ENCODE assay signal across 9 mouse cellular contexts in genomic region chr4:151604481-151604880, GRCm38 (mm10).
DNase-seq lines count a peak whose midpoint lies in the region; ATAC-seq lines count a peak whose summit lies in the region.
"Had no signal": no experiment of that assay in that cellular context is flagged by ENCODE, and none has a peak within 500 bp of the region (broad histone marks: within the 10 kb centered on the region; RNA-seq: fewer than 3 reads in every experiment).

No protein-coding gene starts in this region.

- H3K4me1 ChIP-seq in neural tube, embryonic 15.5 days, result peaks cover 31% of the 10 kb centered on the region
- no peaks in the 10 kb centered on the region for H3K4me1 ChIP-seq in embryonic facial prominence, embryonic 15.5 days
- no peaks in the 10 kb centered on the region for H3K4me1 ChIP-seq in heart, embryonic 16.5 days (ENCODE audit: control insufficient read depth, insufficient read depth, low read length)

- WGBS in neural tube, embryonic 15.5 days, result 16% methylated on average over 16 of the region's 16 CpGs
- WGBS in embryonic facial prominence, embryonic 15.5 days, result 6% methylated on average over 16 of the region's 16 CpGs
- WGBS in heart, embryonic 16.5 days, result 10% methylated on average over 16 of the region's 16 CpGs

- no peak for ATAC-seq in neural tube, embryonic 15.5 days (ENCODE audit: low FRiP score)
- peak; percentile 86; the same call in 1 of the 2 replicates for ATAC-seq in embryonic facial prominence, embryonic 15.5 days (ENCODE audit: insufficient number of reproducible peaks, low FRiP score, low TSS enrichment, low read depth)
- ATAC-seq in heart, embryonic 16.5 days (replicated peaks; ENCODE audit: extremely low read depth, insufficient read depth, low FRiP score), result peak; percentile 87
- ATAC-seq in erythroid progenitor cell, adult 5-6 weeks (replicated peaks; ENCODE audit: low FRiP score, poor library complexity, severe bottlenecking), result no peak
- ATAC-seq: Patski had no signal

- no peak overlapping the region for H3K4me3 ChIP-seq in neural tube, embryonic 15.5 days (replicated peaks)
- no peak overlapping the region for H3K4me3 ChIP-seq in embryonic facial prominence, embryonic 15.5 days (replicated peaks)
- no peak overlapping the region for H3K4me3 ChIP-seq in heart, embryonic 16.5 days (ENCODE audit: low read length)

- no peak overlapping the region for H3K9ac ChIP-seq in neural tube, embryonic 15.5 days (replicated peaks)
- no peak overlapping the region for H3K9ac ChIP-seq in embryonic facial prominence, embryonic 15.5 days
- H3K9ac ChIP-seq in heart, embryonic 16.5 days (ENCODE audit: low read length), result no peak overlapping the region

- peak; percentile 91 for DNase-seq in neural tube, embryonic 10.5 days (ENCODE audit: extremely low spot score, low spot score)
- DNase-seq in kidney, postnatal 14 days, result peak; percentile 90
- DNase-seq in lung, adult 18-20 months, result peak; percentile 38 to 47
- peak; percentile 88 for DNase-seq in retina, postnatal 1 day

- H3K4me2 ChIP-seq in neural tube, embryonic 15.5 days, result no peak overlapping the region
- H3K4me2 ChIP-seq in embryonic facial prominence, embryonic 15.5 days (replicated peaks), result no peak overlapping the region
- H3K4me2 ChIP-seq in heart, embryonic 16.5 days (ENCODE audit: low read depth, low read length), result no peak overlapping the region

- H3K36me3 ChIP-seq in neural tube, embryonic 15.5 days, result no peaks in the 10 kb centered on the region
- H3K36me3 ChIP-seq in embryonic facial prominence, embryonic 15.5 days, result no peaks in the 10 kb centered on the region
- no peaks in the 10 kb centered on the region for H3K36me3 ChIP-seq in heart, embryonic 16.5 days (ENCODE audit: control insufficient read depth, insufficient read depth)

- no peak overlapping the region for H3K27ac ChIP-seq in neural tube, embryonic 15.5 days (replicated peaks)
- no peak overlapping the region for H3K27ac ChIP-seq in embryonic facial prominence, embryonic 15.5 days (replicated peaks)
- H3K27ac ChIP-seq in heart, embryonic 16.5 days (ENCODE audit: low read length), result no peak overlapping the region

- H3K9me3 ChIP-seq in neural tube, embryonic 15.5 days (replicated peaks), result no peaks in the 10 kb centered on the region
- no peaks in the 10 kb centered on the region for H3K9me3 ChIP-seq in embryonic facial prominence, embryonic 15.5 days (replicated peaks)
- no peaks in the 10 kb centered on the region for H3K9me3 ChIP-seq in heart, embryonic 16.5 days (replicated peaks; ENCODE audit: control insufficient read depth, low read length)

- H3K27me3 ChIP-seq in neural tube, embryonic 15.5 days (replicated peaks), result no peaks in the 10 kb centered on the region
- H3K27me3 ChIP-seq in embryonic facial prominence, embryonic 15.5 days, result no peaks in the 10 kb centered on the region
- H3K27me3 ChIP-seq in heart, embryonic 16.5 days (ENCODE audit: control insufficient read depth, insufficient read depth, low read length), result 0 out of 2 replicates have a peak, but pooled peaks cover 2% of the 10 kb centered on the region

Comparison
In these comparisons a context has a peak if more than half of its experiments do, and no peak if none do; other contexts are left out.
1. ATAC-seq: peak in embryonic facial prominence, embryonic 15.5 days (single experiment) and heart, embryonic 16.5 days (single experiment); none in neural tube, embryonic 15.5 days (single experiment) and erythroid progenitor cell, adult 5-6 weeks (single experiment).
2. Peak in every context shown above with its lines, with median percentiles within 50 percentile points of each other: DNase-seq.